Mouse (Mus musculus): ENCODE results near the gene Alyref2. TPM values are rescaled to one million over a fixed set of nuclear protein-coding genes. Genes with fewer than 3 reads are reported as not detected.
A peak's percentile ranks its signal among the peaks of the same experiment; 100 is the strongest.
"Not testable (repeated sequence)": the region's sequence is repeated elsewhere in the genome, so short reads cannot be mapped to it uniquely, and the experiment has no call there.

Alyref2 gene
- polyA plus RNA-seq (2016; fragmentation: Nextera tagmentation; extraction: Ambion mirVana) = 7.4 and 9.3 TPM in 2 replicates

DNA sequence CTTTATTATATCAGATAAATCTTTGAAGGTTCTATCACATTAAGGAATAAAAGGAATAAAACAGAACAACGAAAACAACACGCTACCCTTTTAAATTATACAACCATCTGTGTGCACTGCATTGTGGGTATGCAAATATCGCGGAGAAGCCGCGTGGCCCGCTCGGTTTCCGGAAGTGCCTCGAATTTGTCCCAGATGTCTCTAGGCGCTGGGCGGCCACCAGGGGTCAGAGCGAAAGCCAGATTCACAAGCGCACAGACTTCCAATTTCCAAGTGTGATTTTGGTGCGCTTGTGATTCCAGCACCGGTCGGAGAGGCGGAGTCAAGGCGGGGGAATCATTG lies at the start of gene Alyref2:
TSS of gene Alyref2 (plus strand) at position 229 of the 342 bp plus-strand sequence.
- peak; percentile 95 for DNase-seq (ENCODE audit: low spot score)
- Histone ChIP-seq H3K4me1 (peaks cover 14% of the 10 kb centered on the region), H3K27ac (replicated peaks) (peak within 1 kb of the TSS; percentile 90), H3K4me3 (peak within 1 kb of the TSS; percentile 71), H3K9me3 (no peaks in the 10 kb centered on the region), H3K36me3 (replicated peaks) (no peaks in the 10 kb centered on the region), H3K27me3 (replicated peaks; ENCODE audit: low read depth, poor library complexity, severe bottlenecking) (no peaks in the 10 kb centered on the region)
- WGBS = under 1% methylated on average over 19 of the region's 19 CpGs

DNA sequence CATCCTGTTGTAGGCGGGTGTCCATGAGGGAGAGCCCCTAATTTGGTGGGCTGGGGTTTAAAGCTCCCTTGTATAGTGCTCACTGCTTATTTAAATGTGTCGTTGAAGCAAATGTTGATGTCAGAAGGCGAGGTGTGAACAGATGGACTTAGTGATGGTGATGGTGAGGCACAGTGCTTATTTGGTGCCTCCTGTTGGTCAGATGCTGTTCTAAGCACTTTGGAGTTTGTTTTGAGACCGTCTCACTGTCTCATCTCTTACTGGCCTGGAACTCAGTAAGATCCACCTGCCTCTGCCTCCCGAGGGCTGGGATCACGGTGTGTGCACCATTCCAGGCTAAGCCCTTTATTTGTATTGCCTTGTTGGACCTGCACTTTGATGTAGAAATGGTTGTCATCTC lies 48.4 kb upstream of the Alyref2 start:
- Histone ChIP-seq H3K4me1 (peaks cover 4% of the 10 kb centered on the region), H3K36me3 (replicated peaks) (no peaks in the 10 kb centered on the region), H3K27ac (replicated peaks) (no peak overlapping the region), H3K4me3 (no peak overlapping the region), H3K9me3 (no peaks in the 10 kb centered on the region), H3K27me3 (replicated peaks; ENCODE audit: low read depth, poor library complexity, severe bottlenecking) (no peaks in the 10 kb centered on the region)
- DNase-seq (ENCODE audit: low spot score) = no peak
- 83% methylated on average over 6 of the region's 6 CpGs for WGBS

DNA sequence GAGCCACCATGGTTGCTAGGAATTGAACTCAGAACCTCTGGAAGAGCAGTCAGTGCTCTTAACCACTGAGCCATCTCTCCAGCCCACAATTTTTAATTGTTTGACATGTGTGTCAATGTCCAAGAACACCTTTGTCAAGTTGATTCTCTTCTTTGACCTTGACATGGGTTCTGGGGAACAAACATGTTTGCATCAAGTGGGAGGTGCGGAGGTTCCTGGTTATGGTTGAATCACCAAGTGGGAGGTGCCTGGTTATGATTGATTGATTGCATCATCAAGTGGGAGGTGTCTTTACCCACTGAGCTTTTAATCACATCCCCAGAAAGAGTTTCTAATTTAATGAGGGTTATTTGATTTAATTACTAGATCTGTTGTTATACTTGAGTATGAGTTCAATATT lies 45.7 kb upstream of the Alyref2 start:
- H3K4me3 ChIP-seq = no peak overlapping the region
- H3K27me3 ChIP-seq (replicated peaks; ENCODE audit: low read depth, poor library complexity, severe bottlenecking) = no peaks in the 10 kb centered on the region
- H3K27ac ChIP-seq (replicated peaks) = no peak overlapping the region
- peaks cover 10% of the 10 kb centered on the region for H3K4me1 ChIP-seq
- peaks cover 17% of the 10 kb centered on the region for H3K36me3 ChIP-seq (replicated peaks)
- WGBS = 92% methylated on average over 1 of the region's 1 CpGs
- DNase-seq (ENCODE audit: low spot score) = no peak
- no peaks in the 10 kb centered on the region for H3K9me3 ChIP-seq

DNA sequence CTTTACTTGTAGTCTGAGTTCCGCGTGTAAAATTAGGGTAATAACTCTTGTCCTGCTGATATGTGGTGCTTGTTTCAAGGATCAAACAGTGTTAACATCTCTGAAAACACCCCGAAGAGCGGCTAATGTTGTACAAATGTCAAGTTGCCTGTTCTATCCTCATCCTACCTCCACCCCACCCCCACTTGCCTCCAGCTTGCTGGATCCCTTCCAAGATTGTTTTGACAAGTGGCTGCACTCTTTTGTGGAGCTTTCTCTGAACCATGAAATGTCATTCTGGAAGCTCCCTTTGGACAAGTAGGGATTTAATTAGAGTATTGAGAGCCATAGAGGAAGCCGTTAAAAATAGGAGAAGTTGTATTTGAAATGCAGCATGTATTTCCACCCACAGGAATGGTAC lies 43.5 kb upstream of the Alyref2 start:
- H3K4me3 ChIP-seq = no peak overlapping the region
- H3K27ac ChIP-seq (replicated peaks) = no peak overlapping the region
- 52% methylated on average over 5 of the region's 5 CpGs for WGBS
- H3K9me3 ChIP-seq = no peaks in the 10 kb centered on the region
- DNase-seq (ENCODE audit: low spot score) = no peak
- H3K27me3 ChIP-seq (replicated peaks; ENCODE audit: low read depth, poor library complexity, severe bottlenecking) = no peaks in the 10 kb centered on the region
- H3K36me3 ChIP-seq (replicated peaks) = peaks cover 21% of the 10 kb centered on the region
- H3K4me1 ChIP-seq = peaks cover 10% of the 10 kb centered on the region

DNA sequence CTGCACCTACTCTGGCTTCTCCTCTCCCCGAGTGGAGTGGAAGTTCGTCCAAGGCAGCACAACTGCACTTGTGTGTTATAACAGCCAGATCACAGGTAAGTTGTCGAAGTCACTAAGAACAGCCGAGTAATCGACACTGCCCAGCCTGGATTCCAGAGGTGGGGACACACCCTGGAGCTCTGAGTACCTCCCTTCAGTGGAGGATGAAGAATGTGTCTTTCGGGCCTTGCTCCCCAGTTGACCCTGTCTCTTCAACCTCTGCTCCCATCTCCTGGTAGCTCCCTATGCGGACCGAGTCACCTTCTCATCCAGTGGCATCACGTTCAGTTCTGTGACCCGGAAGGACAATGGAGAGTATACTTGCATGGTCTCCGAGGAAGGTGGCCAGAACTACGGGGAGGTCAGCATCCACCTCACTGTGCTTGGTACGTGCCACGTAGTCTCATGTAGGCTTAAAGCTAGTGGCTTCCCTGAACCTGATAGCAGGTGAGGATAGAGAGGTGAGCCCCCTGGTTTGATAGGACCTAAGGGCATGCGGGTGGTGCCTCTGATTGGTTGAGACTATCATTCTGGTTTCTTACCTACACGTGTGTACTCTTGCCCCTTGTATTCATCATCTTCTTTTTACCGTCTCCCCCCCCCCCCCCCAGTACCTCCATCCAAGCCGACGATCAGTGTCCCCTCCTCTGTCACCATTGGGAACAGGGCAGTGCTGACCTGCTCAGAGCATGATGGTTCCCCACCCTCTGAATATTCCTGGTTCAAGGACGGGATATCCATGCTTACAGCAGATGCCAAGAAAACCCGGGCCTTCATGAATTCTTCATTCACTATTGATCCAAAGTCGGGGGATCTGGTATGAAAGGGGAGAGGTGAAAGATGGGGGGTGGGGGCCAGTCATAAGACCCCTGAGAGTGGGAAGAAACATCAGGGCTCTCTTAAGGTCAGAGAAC lies 42.5 kb upstream of the Alyref2 start:
- no peak for DNase-seq (ENCODE audit: low spot score)
- H3K36me3 ChIP-seq (replicated peaks) = peaks cover 21% of the 10 kb centered on the region
- no peaks in the 10 kb centered on the region for H3K27me3 ChIP-seq (replicated peaks; ENCODE audit: low read depth, poor library complexity, severe bottlenecking)
- H3K27ac ChIP-seq (replicated peaks) = no peak overlapping the region
- H3K9me3 ChIP-seq = no peaks in the 10 kb centered on the region
- WGBS = 89% methylated on average over 22 of the region's 22 CpGs
- H3K4me3 ChIP-seq = no peak overlapping the region
- H3K4me1 ChIP-seq = peaks cover 10% of the 10 kb centered on the region

DNA sequence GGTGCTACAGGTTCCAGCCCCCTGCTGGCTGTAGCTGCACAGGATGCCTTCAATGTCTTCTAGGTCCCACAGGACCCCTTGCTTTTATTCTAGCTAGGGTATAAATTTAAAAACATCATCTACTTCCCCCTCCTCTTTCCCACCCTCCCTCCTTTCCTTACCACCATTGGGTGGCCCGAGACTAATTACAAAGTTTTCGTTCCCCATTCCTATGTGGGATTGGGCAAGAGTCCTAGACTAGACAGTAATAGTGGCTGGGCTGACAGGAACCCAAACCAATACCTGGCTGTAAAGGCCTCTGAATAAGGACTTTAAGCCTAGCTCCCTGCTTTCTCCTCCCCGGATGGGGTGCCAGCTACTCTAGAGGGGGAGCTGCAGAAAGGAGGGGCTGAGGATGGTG lies 40.1 kb upstream of the Alyref2 start:
- H3K27me3 ChIP-seq (replicated peaks; ENCODE audit: low read depth, poor library complexity, severe bottlenecking) = no peaks in the 10 kb centered on the region
- H3K9me3 ChIP-seq = no peaks in the 10 kb centered on the region
- peaks cover 21% of the 10 kb centered on the region for H3K36me3 ChIP-seq (replicated peaks)
- DNase-seq (ENCODE audit: low spot score) = no peak
- H3K4me3 ChIP-seq = no peak overlapping the region
- 86% methylated on average over 3 of the region's 3 CpGs for WGBS
- peaks cover 10% of the 10 kb centered on the region for H3K4me1 ChIP-seq
- H3K27ac ChIP-seq (replicated peaks) = no peak overlapping the region

DNA sequence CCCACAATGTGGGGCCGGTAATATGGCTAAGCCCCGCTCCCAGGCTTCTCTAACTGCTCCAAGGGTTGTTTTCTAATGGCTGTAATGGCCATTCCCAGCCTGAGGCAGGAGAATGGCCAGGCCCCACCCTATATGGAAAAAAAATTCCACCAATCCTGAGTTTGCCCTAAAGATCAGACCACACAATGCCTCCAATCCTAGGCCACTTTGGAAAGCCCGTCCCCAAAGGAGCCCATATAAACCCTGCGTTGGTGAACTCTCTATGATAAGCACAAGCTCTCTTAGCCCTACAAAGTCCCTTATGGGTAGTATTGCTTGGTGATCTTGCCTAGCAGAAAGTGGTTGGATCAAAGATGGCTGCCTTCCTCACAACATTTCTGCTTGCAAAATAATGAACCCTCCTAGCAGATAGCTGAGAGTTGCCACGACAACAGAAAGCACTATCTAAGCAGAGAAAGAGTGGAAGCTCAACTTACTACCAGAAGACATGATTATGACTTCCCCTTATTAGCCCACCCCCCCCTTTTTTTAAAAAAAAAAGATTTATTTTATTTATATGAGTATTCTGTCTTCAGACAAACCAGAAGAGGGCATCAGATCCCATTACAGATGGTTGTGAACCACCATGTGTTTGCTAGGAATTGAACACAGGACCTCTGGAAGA lies 37.4 kb upstream of the Alyref2 start:
- Histone ChIP-seq H3K4me3 (no peak overlapping the region), H3K4me1 (no peaks in the 10 kb centered on the region), H3K27ac (replicated peaks) (no peak overlapping the region), H3K9me3 (no peaks in the 10 kb centered on the region), H3K27me3 (replicated peaks; ENCODE audit: low read depth, poor library complexity, severe bottlenecking) (no peaks in the 10 kb centered on the region), H3K36me3 (replicated peaks) (peaks cover 17% of the 10 kb centered on the region)
- DNase-seq (ENCODE audit: low spot score) = no peak
- 90% methylated on average over 5 of the region's 5 CpGs for WGBS

DNA sequence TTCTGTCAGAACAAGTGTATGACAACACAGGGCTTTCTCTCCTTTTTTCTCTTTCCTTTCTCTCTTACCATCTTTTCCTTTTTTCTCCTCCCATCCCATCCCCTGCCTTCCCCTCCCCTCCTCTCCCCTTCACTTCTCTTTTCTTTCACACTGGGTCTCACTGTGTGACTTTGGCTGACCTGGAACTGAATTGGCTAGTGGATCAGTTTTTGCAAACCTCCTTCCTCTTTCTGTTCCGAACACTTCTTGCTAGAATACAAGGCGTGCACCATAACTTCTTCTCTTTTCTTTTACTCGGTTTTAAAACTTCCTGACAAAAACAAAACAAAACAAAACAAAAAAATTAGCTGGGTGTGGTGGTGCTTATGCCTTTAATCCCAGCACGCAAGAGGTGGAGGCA lies 36.7 kb upstream of the Alyref2 start:
- H3K4me3 ChIP-seq = no peak overlapping the region
- 90% methylated on average over 4 of the region's 4 CpGs for WGBS
- no peaks in the 10 kb centered on the region for H3K4me1 ChIP-seq
- H3K36me3 ChIP-seq (replicated peaks) = peaks cover 12% of the 10 kb centered on the region
- H3K27me3 ChIP-seq (replicated peaks; ENCODE audit: low read depth, poor library complexity, severe bottlenecking) = no peaks in the 10 kb centered on the region
- H3K9me3 ChIP-seq = no peaks in the 10 kb centered on the region
- DNase-seq (ENCODE audit: low spot score) = no peak
- no peak overlapping the region for H3K27ac ChIP-seq (replicated peaks)

DNA sequence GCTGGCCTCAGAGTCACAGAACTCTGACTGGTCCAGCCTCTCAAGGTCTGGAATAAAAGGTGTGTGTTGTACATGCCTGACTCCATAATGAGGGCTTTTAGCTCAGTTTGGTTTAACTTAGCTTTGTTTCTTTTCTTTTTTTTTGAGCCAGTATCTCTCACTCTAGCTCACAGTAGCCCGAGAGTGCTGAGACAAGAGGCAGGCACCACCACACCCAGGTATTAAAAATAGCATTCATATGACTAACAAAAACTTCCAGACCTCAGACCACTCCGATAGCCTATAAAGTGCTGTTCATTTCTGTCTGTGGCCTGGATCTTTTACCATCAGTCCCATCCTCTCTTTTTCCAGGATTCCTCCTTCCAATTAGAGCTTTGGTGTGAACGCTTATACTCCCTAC lies 33.6 kb upstream of the Alyref2 start:
- no peaks in the 10 kb centered on the region for H3K36me3 ChIP-seq (replicated peaks)
- H3K4me3 ChIP-seq = no peak overlapping the region
- no peaks in the 10 kb centered on the region for H3K9me3 ChIP-seq
- no peak for DNase-seq (ENCODE audit: low spot score)
- no peak overlapping the region for H3K27ac ChIP-seq (replicated peaks)
- no peaks in the 10 kb centered on the region for H3K27me3 ChIP-seq (replicated peaks; ENCODE audit: low read depth, poor library complexity, severe bottlenecking)
- no peaks in the 10 kb centered on the region for H3K4me1 ChIP-seq
- 93% methylated on average over 3 of the region's 3 CpGs for WGBS

DNA sequence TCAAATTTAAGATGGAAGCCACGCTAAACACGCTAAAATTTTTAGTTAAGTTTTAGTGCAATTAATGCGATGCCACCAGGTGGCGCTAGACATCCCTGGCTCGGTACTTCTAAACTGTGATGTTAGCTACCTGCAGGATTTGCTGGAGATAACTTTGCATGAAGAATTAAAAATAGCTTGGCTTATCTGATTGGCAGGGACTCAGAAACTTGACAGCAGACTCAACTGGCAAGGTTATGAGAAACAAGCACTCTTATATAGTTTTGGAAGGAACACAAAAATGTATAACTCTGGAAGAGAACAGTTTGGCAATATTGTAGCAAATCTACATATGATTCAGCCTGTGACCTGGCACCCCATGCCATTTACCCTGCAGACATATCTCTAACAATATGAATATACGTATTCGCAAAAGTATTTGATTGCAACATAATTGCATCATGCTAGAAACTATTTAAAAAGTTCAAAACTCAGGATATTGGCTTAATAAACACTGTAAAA lies 32.9 kb upstream of the Alyref2 start:
- Histone ChIP-seq H3K9me3 (no peaks in the 10 kb centered on the region), H3K27me3 (replicated peaks; ENCODE audit: low read depth, poor library complexity, severe bottlenecking) (no peaks in the 10 kb centered on the region), H3K27ac (replicated peaks) (no peak overlapping the region), H3K4me1 (no peaks in the 10 kb centered on the region), H3K4me3 (no peak overlapping the region), H3K36me3 (replicated peaks) (no peaks in the 10 kb centered on the region)
- DNase-seq (ENCODE audit: low spot score) = peak; percentile 59
- 31% methylated on average over 7 of the region's 7 CpGs for WGBS

DNA sequence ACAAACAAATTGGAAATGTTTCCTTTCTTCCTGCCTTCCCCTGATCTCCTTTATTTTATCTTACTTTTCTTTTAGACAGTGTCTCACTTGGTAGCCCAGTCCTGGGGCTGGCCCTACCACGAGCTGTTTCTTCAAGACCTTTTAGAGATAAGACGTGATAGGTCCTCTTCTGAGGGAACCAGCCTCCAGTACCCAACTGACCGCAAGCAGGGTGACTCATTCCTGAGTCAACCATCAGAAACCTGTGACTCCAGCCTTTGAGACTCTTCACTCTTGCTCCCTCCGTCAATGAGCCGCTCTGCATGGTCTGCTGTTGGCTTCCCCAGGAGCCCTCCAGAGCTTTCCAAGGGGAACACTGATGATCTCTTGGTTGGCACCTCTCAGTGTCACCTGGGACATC lies 32.4 kb upstream of the Alyref2 start:
- Histone ChIP-seq H3K36me3 (replicated peaks) (no peaks in the 10 kb centered on the region), H3K9me3 (no peaks in the 10 kb centered on the region), H3K4me1 (no peaks in the 10 kb centered on the region), H3K27me3 (replicated peaks; ENCODE audit: low read depth, poor library complexity, severe bottlenecking) (no peaks in the 10 kb centered on the region), H3K27ac (replicated peaks) (no peak overlapping the region), H3K4me3 (no peak overlapping the region)
- DNase-seq (ENCODE audit: low spot score) = no peak
- WGBS = 89% methylated on average over 5 of the region's 5 CpGs

DNA sequence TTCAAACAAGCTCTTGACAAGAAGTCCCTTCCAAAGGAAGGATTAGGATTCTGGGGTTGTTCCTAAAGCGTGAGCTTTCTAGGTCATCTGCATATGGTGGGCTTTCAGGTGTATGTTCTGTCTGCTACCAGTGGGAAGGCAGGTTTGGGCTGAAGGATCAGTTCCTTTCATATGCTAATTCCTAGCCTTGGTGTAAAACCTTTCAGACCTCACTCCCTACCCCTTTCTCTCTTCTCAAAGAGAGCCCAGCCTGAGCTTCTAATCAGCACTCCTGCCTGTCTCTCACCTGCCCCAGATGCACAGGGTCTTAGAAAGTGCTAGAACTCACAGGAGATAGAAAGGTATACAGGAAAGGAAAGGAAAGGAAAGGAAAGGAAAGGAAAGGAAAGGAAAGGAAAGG lies 31.8 kb upstream of the Alyref2 start:
- H3K9me3 ChIP-seq = no peaks in the 10 kb centered on the region
- no peaks in the 10 kb centered on the region for H3K27me3 ChIP-seq (replicated peaks; ENCODE audit: low read depth, poor library complexity, severe bottlenecking)
- H3K36me3 ChIP-seq (replicated peaks) = no peaks in the 10 kb centered on the region
- no peaks in the 10 kb centered on the region for H3K4me1 ChIP-seq
- 59% methylated on average over 1 of the region's 1 CpGs for WGBS
- H3K27ac ChIP-seq (replicated peaks) = no peak overlapping the region
- H3K4me3 ChIP-seq = no peak overlapping the region
- DNase-seq (ENCODE audit: low spot score) = no peak

DNA sequence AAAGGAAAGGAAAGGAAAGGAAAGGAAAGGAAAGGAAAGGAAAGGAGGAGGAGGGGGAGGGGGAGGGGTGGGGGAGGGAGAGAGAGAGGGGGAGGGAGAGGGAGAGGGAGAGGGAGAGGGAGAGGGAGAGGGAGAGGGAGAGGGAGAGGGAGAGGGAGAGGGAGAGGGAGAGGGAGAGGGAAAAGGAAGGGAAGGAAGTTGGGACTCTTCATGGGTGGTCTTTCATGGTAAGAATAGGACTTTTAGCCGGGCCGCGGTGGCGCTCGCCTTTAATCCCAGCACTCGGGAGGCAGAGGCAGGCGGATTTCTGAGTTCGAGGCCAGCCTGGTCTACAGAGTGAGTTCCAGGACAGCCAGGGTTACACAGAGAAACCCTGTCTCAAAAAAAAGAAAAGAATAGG lies 31.3 kb upstream of the Alyref2 start:
- not testable (repeated sequence) for H3K27ac ChIP-seq (replicated peaks); H3K27me3 ChIP-seq (replicated peaks; ENCODE audit: low read depth, poor library complexity, severe bottlenecking); H3K4me1 ChIP-seq; DNase-seq (ENCODE audit: low spot score); H3K36me3 ChIP-seq (replicated peaks); H3K4me3 ChIP-seq; H3K9me3 ChIP-seq
- WGBS = 94% methylated on average over 8 of the region's 8 CpGs

All from embryonic facial prominence, embryonic 10.5 days (tissue).